Mouse (Mus musculus): ENCODE measurements around the gene Nmi. TPM values are rescaled to one million over a fixed set of nuclear protein-coding genes. Genes with fewer than 3 reads are reported as not detected.

Gene Nmi
- total RNA-seq (2023), result 10 to 100 TPM; 12.7 to 14.2 TPM

GRCm38 (mm10) chr2:51973410-51973968 lies at the start of gene Nmi:
Gene Nmi, minus strand, starts transcription at chr2:51973494.

GRCm38 (mm10) chr2:51934574-51935334 lies 38.5 kb downstream of the Nmi start, which contains the start of gene Rbm43:
Gene Rbm43, minus strand, starts transcription at chr2:51935163.

Other genes with a start within 250 kb of the Nmi start
- 10 to 100 TPM; 27.1 to 32.9 TPM for gene Rbm43, start 38.3 kb downstream of the Nmi start, total RNA-seq (2023)
- 1 to 10 TPM; 1.5 to 1.8 TPM for gene Tnfaip6, start 64.5 kb upstream of the Nmi start, total RNA-seq (2023)
- gene Rif1, start 99.3 kb upstream of the Nmi start, total RNA-seq (2023), result 10 to 100 TPM; 27.8 to 31.5 TPM